Mouse (Mus musculus) CH12.LX (cell line): ENCODE measurements around the gene Son. TPM values are rescaled to one million over a fixed set of nuclear protein-coding genes. Genes with fewer than 3 reads are reported as not detected.

Source experiments
- DNase-seq: peaks from one replicate; pipeline ENCODE4 v3.0.0-alpha.2; 2013; ENCODE audit errors: extremely low read depth
- H3K27ac ChIP-seq: 2 replicates; pipeline ENCODE4 v1.5.1; 2012; ENCODE audit warnings: low read depth, mild to moderate bottlenecking, control low read depth, moderate library complexity; ENCODE audit not compliant: insufficient read depth
- H3K27me3 ChIP-seq: replicated peaks from 2 replicates; pipeline ENCODE3; 2012; ENCODE audit warnings: inconsistent platforms
- H3K36me3 ChIP-seq, 2 experiments: replicated peaks in 1 of 2; 2 replicates each; pipeline versions ENCODE3 to v1.6.1; 2012; ENCODE audit warnings: inconsistent platforms in 1 of 2, low read length in 1 of 2, mild to moderate bottlenecking in 1 of 2, mixed read lengths in 1 of 2, moderate library complexity in 1 of 2; ENCODE audit not compliant: control insufficient read depth in 1 of 2, insufficient read depth in 1 of 2
- H3K4me1 ChIP-seq, 2 experiments: 2 replicates each; pipeline ENCODE4 v1.6.1; 2012; ENCODE audit warnings: inconsistent platforms in 1 of 2, moderate library complexity in 1 of 2; ENCODE audit not compliant: insufficient read depth in 2 of 2, control insufficient read depth in 1 of 2
- H3K4me2 ChIP-seq: 2 replicates; pipeline ENCODE4 v1.6.1; 2012; ENCODE audit warnings: low read depth, mild to moderate bottlenecking, control low read depth; ENCODE audit not compliant: poor library complexity, insufficient read depth, severe bottlenecking
- H3K4me3 ChIP-seq, 3 experiments: fragments of 150-350 bp in 1 of 3; sonication (generic) in 1 of 3; replicated peaks in 1 of 3; 2 replicates each; pipeline versions ENCODE3 to v1.5.1; 2011 to 2012; ENCODE audit warnings: low read depth in 2 of 3, low read length in 2 of 3, mild to moderate bottlenecking in 2 of 3, moderate library complexity in 2 of 3, control low read depth in 1 of 3, improper control_type of control experiment in 1 of 3, inconsistent platforms in 1 of 3, mixed read lengths in 1 of 3; ENCODE audit not compliant: poor library complexity in 1 of 3
- H3K79me2 ChIP-seq: replicated peaks from 2 replicates; pipeline ENCODE4 v1.6.1; 2012; ENCODE audit warnings: mild to moderate bottlenecking, moderate library complexity; ENCODE audit not compliant: control insufficient read depth, poor library complexity, insufficient read depth, severe bottlenecking; ENCODE audit errors: extremely low read depth
- H3K9ac ChIP-seq: 2 replicates; pipeline ENCODE4 v1.6.1; 2012; ENCODE audit warnings: low read depth, mild to moderate bottlenecking, control low read depth, moderate library complexity; ENCODE audit not compliant: insufficient read depth
- H3K9me3 ChIP-seq: replicated peaks from 2 replicates; pipeline ENCODE3; 2012; ENCODE audit warnings: low read length, inconsistent platforms, mixed read lengths
- BHLHE40 ChIP-seq: IDR thresholded peaks from 2 replicates; pipeline ENCODE4 v1.6.1; 2011; ENCODE audit warnings: mild to moderate bottlenecking, low read depth, low read length, improper control_type of control experiment
- CHD1 ChIP-seq: IDR thresholded peaks from 2 replicates; pipeline ENCODE4 v1.6.1; 2012; ENCODE audit warnings: low read depth, low read length, improper control_type of control experiment, inconsistent platforms
- CHD2 ChIP-seq: IDR thresholded peaks from 2 replicates; pipeline ENCODE4 v1.6.1; 2011; ENCODE audit warnings: low read length, improper control_type of control experiment
- CTCF ChIP-seq, 2 experiments: IDR thresholded peaks in 1 of 2; conservative IDR thresholded peaks in 1 of 2; 2 replicates each; pipeline ENCODE4 v1.5.1; 2011 to 2012; ENCODE audit warnings: low read depth in 2 of 2, low read length in 2 of 2, improper control_type of control experiment in 1 of 2, inconsistent platforms in 1 of 2, mild to moderate bottlenecking in 1 of 2, moderate library complexity in 1 of 2
- E2F4 ChIP-seq: IDR thresholded peaks from 2 replicates; pipeline ENCODE4 v1.6.1; 2011; ENCODE audit warnings: low read depth, low read length, improper control_type of control experiment; ENCODE audit not compliant: insufficient replicate concordance
- ELF1 ChIP-seq: IDR thresholded peaks from 2 replicates; pipeline ENCODE4 v1.6.1; 2014; ENCODE audit warnings: low read depth, mild to moderate bottlenecking, inconsistent platforms, low read length, improper control_type of control experiment
- EP300 ChIP-seq: IDR thresholded peaks from 2 replicates; pipeline ENCODE4 v1.6.1; 2011; ENCODE audit warnings: low read length, improper control_type of control experiment
- ETS1 ChIP-seq: conservative IDR thresholded peaks from 2 replicates; pipeline ENCODE4 v1.6.1; 2012; ENCODE audit warnings: low read depth, mild to moderate bottlenecking, inconsistent platforms, low read length, improper control_type of control experiment, moderate library complexity
- GABPA ChIP-seq: IDR thresholded peaks from 2 replicates; pipeline ENCODE4 v1.6.1; 2012; ENCODE audit warnings: low read depth, low read length, improper control_type of control experiment, inconsistent platforms; ENCODE audit not compliant: insufficient replicate concordance
- HCFC1 ChIP-seq: IDR thresholded peaks from 2 replicates; pipeline ENCODE4 v1.6.1; 2012; ENCODE audit warnings: low read depth, mild to moderate bottlenecking, inconsistent platforms, low read length, improper control_type of control experiment
- IRF4 ChIP-seq: IDR thresholded peaks from 2 replicates; pipeline ENCODE4 v1.6.1; 2014; ENCODE audit warnings: low read depth, mild to moderate bottlenecking, inconsistent platforms, low read length, improper control_type of control experiment
- JUND ChIP-seq: conservative IDR thresholded peaks from 2 replicates; pipeline ENCODE4 v1.6.1; 2011; ENCODE audit warnings: low read depth, low read length, improper control_type of control experiment
- MAX ChIP-seq: IDR thresholded peaks from 2 replicates; pipeline ENCODE4 v1.6.1; 2011; ENCODE audit warnings: low read length, improper control_type of control experiment
- MEF2A ChIP-seq: IDR thresholded peaks from 2 replicates; pipeline ENCODE4 v1.6.1; 2014; ENCODE audit warnings: low read depth, mild to moderate bottlenecking, inconsistent platforms, low read length, improper control_type of control experiment, borderline replicate concordance
- MXI1 ChIP-seq: IDR thresholded peaks from 2 replicates; pipeline ENCODE4 v1.6.1; 2011; ENCODE audit warnings: mild to moderate bottlenecking, low read depth, low read length, improper control_type of control experiment
- MYC ChIP-seq: IDR thresholded peaks from 2 replicates; pipeline ENCODE4 v1.6.1; 2011; ENCODE audit warnings: low read depth, mild to moderate bottlenecking, improper control_type of control experiment, low read length
- PAX5 ChIP-seq: IDR thresholded peaks from 2 replicates; pipeline ENCODE4 v1.6.1; 2012; ENCODE audit warnings: low read length, inconsistent platforms, mixed read lengths
- RAD21 ChIP-seq: IDR thresholded peaks from 2 replicates; pipeline ENCODE4 v1.6.1; 2011; ENCODE audit warnings: low read depth, mild to moderate bottlenecking, low read length, improper control_type of control experiment, moderate library complexity
- RCOR1 ChIP-seq: conservative IDR thresholded peaks from 2 replicates; pipeline ENCODE4 v1.6.1; 2012; ENCODE audit warnings: low read depth, mild to moderate bottlenecking, inconsistent platforms, low read length, improper control_type of control experiment
- SIN3A ChIP-seq: IDR thresholded peaks from 2 replicates; pipeline ENCODE4 v1.6.1; 2012; ENCODE audit warnings: low read length, improper control_type of control experiment, inconsistent platforms
- TCF12 ChIP-seq: IDR thresholded peaks from 2 replicates; pipeline ENCODE4 v1.6.1; 2014; ENCODE audit warnings: low read depth, mild to moderate bottlenecking, inconsistent platforms, low read length, improper control_type of control experiment
- USF1 ChIP-seq: IDR thresholded peaks from 2 replicates; pipeline ENCODE4 v1.6.1; 2014; ENCODE audit warnings: low read depth, mild to moderate bottlenecking, inconsistent platforms, low read length, improper control_type of control experiment
- USF2 ChIP-seq: conservative IDR thresholded peaks from 2 replicates; pipeline ENCODE4 v1.6.1; 2011; ENCODE audit warnings: low read depth, low read length, improper control_type of control experiment
- ZKSCAN1 ChIP-seq: IDR thresholded peaks from 2 replicates; pipeline ENCODE4 v1.6.1; 2012; ENCODE audit warnings: low read depth, inconsistent platforms, low read length, improper control_type of control experiment, borderline replicate concordance
- ZMIZ1 ChIP-seq: IDR thresholded peaks from 2 replicates; pipeline ENCODE4 v1.6.1; 2012; ENCODE audit warnings: low read depth, mild to moderate bottlenecking, inconsistent platforms, low read length, improper control_type of control experiment
- dilution Hi-C: fragments of 300-500 bp; cut with MboI; formaldehyde crosslinking; loops from 2 replicates; pipeline ENCODE4 v1.14.3; 2020; ENCODE audit warnings: low sequenced_read_pairs; ENCODE audit not compliant: extremely low pct_unique_long_range_greater_than_20kb, extremely low pct_ligation_motif_present
- in situ Hi-C: fragments of 300-500 bp; cut with MboI; formaldehyde crosslinking; loops from 3 replicates; pipeline ENCODE4 v1.14.3; 2019; ENCODE audit warnings: low sequenced_read_pairs, low pct_ligation_motif_present, low pct_unique_long_range_greater_than_20kb, mixed read lengths
- polyA plus RNA-seq: library from polyadenylated mRNA; unstranded; fragments of >175 nt; gene quantifications from 2 replicates; pipeline ENCODE4 v1.2.1, GENCODE M21; 2012; ENCODE audit warnings: low read depth; ENCODE audit not compliant: insufficient read length
- total RNA-seq, 2 experiments: library from RNA; depleted of rRNA; stranded (reverse); fragments of 300-350 nt in 1 of 2; fragments of >200 nt in 1 of 2; gene quantifications; 2 replicates each; pipeline ENCODE4 v1.2.3; 2012 to 2014

The Son gene
- total and polyA plus RNA-seq, 3 experiments, result 126 to 271 (median 206) TPM

DNA sequence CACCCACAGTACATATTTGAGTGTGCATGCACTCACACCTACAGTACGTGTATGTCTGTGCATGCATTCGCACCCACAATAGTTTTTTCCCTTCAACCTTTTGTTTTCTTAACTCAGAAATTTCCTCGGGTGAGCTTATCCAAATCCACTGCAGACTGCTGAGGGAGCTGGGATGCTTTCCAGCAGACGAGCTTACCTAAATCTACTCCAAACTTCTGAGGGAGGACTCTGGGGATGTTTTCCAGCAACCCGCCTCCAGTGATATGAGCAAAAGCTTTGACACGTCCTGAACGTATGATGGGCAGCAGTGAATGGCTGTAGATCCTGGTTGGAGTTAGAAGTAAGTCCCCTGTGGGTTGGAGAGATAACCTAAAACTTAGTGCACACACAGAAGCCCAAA, 19.5 kb upstream of the Son start:
- no peak for TF ChIP-seq TCF12
- no peak for TF ChIP-seq ETS1
- TF ChIP-seq MAX, result no peak
- TF ChIP-seq RCOR1, result no peak
- no peak for TF ChIP-seq CHD2
- TF ChIP-seq BHLHE40, result no peak
- TF ChIP-seq JUND, result no peak
- TF ChIP-seq GABPA, result no peak
- TF ChIP-seq MXI1, result no peak
- TF ChIP-seq SIN3A, result no peak
- TF ChIP-seq CTCF (conservative IDR thresholded peaks at IDR 0.05 in 1 of 2, IDR thresholded peaks at IDR 0.05 in 1 of 2; ENCODE audit: low read depth in 2 of 2, low read length in 2 of 2), result no peak
- no peaks in the 10 kb centered on the region for H3K27me3 ChIP-seq
- DNase-seq, result no peak
- no peak overlapping the region for H3K27ac ChIP-seq
- peaks cover 89 to 95% of the 10 kb centered on the region in 2 experiments for H3K36me3 ChIP-seq
- H3K79me2 ChIP-seq, result no peaks in the 10 kb centered on the region; the same call in 1 of the 2 replicates
- no peak overlapping the region for H3K4me2 ChIP-seq
- no peaks in the 10 kb centered on the region for H3K4me1 ChIP-seq
- no peak overlapping the region for H3K4me3 ChIP-seq
- dilution Hi-C loops (no loop called here), in situ Hi-C loops (no loop called here)
- H3K9ac ChIP-seq, result no peak overlapping the region
- H3K9me3 ChIP-seq, result no peaks in the 10 kb centered on the region

- Histone ChIP-seq H3K36me3 (peaks cover 87 to 95% of the 10 kb centered on the region in 2 experiments), H3K27ac (no peak overlapping the region), H3K4me2 (no peak overlapping the region), H3K4me3 (no peak overlapping the region), H3K27me3 (no peaks in the 10 kb centered on the region), H3K4me1 (no peaks in the 10 kb centered on the region), H3K9me3 (no peaks in the 10 kb centered on the region), H3K9ac (no peak overlapping the region), H3K79me2 (no peaks in the 10 kb centered on the region; the same call in 1 of the 2 replicates)
- DNase-seq, result no peak
- in situ Hi-C loops, result no loop called here
- dilution Hi-C loops, result no loop called here
- TF ChIP-seq ELF1, result no peak
- TF ChIP-seq MYC, result no peak
- TF ChIP-seq PAX5, result no peak
- TF ChIP-seq RCOR1, result no peak
- no peak for TF ChIP-seq CHD1
- TF ChIP-seq IRF4, result no peak
- TF ChIP-seq JUND, result no peak
- TF ChIP-seq ZMIZ1, result no peak
- TF ChIP-seq CHD2, result no peak
- TF ChIP-seq E2F4, result no peak
- no peak for TF ChIP-seq RAD21
- no peak for TF ChIP-seq MEF2A
- no peak for TF ChIP-seq TCF12
- TF ChIP-seq USF1, result no peak
- no peak for TF ChIP-seq EP300
- TF ChIP-seq ZKSCAN1, result no peak
- no peak for TF ChIP-seq USF2
- no peak for TF ChIP-seq BHLHE40
- no peak for TF ChIP-seq HCFC1
Measured at GRCm38 (mm10) chr16:91628673-91629072, 18.6 kb upstream of the Son start.
